In the genomic region with DNA sequence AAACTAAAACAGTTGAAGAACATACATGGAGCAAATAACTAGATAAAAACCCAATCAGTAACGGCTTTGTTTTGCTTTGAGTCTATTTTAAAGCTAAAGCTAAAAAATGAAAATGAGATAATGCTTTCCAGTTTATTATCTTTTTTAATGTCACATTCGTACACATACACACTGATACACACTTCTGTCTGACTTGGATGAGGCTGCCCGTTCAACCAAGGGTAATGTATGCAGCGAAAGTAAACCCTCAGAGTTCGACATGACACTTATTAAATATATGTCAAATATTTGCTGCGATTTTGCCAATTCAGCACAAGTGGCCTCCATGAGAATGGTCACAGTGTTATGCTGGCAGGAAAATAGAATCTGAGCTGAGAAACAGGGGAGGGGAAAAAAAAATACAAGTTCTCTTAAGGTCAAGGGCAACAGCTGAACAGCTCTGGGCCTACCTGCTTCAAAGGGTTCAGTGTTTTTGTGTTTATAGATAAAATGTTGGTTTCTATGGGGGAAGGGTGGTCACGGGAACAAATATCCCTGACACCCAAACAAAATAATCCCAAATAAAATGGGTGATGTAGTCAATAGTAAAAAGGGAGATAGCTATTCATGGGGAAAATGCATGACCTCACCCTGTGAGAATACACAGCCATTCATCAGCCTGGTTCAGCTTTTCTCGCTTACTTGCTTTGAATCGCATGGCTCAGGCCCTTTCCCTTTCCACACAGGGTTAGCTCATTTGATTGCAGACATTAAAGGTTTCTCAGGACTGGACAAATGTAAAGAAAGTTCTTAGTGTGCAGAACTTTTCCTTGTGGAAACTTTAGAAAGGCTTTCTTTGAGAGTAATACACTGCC, we compare ENCODE assay signal across 11 mouse cellular contexts.
DNase-seq lines count a peak whose midpoint lies in the region; ATAC-seq lines count a peak whose summit lies in the region.
"Had no signal": no experiment of that assay in that cellular context is flagged by ENCODE, and none has a peak within 500 bp of the region (broad histone marks: within the 10 kb centered on the region; RNA-seq: fewer than 3 reads in every experiment).

No protein-coding gene starts in this region.

- H3K4me1 ChIP-seq in midbrain, embryonic 10.5 days: peaks cover 20% of the 10 kb centered on the region
- no peaks in the 10 kb centered on the region for H3K4me1 ChIP-seq in midbrain, embryonic 16.5 days (ENCODE audit: control insufficient read depth, insufficient read depth, low read length)
- H3K4me1 ChIP-seq in embryonic facial prominence, embryonic 11.5 days (ENCODE audit: control insufficient read depth, insufficient read depth, low read length): no peaks in the 10 kb centered on the region
- peaks cover 8% of the 10 kb centered on the region for H3K4me1 ChIP-seq in hindbrain, embryonic 12.5 days
- no peaks in the 10 kb centered on the region; the same call in 1 of the 2 replicates for H3K4me1 ChIP-seq in neural tube, embryonic 14.5 days (ENCODE audit: control insufficient read depth, insufficient read depth, low read length)

- H3K27ac ChIP-seq in midbrain, embryonic 10.5 days (replicated peaks): peak overlapping the region; percentile 68
- H3K27ac ChIP-seq in midbrain, embryonic 16.5 days (ENCODE audit: low read length): no peak overlapping the region
- H3K27ac ChIP-seq in embryonic facial prominence, embryonic 11.5 days (replicated peaks; ENCODE audit: low read depth, low read length): 0 out of 2 replicates have a peak overlapping the region, but pooled peaks have one; percentile 10
- peak overlapping the region; percentile 35; the same call in 1 of the 2 replicates for H3K27ac ChIP-seq in hindbrain, embryonic 12.5 days
- H3K27ac ChIP-seq in neural tube, embryonic 14.5 days (ENCODE audit: low read depth, low read length): no peak overlapping the region
- H3K27ac ChIP-seq: hindbrain, embryonic 15.5 days had no signal

- no peak; the same call in 1 of the 2 replicates for ATAC-seq in midbrain, embryonic 16.5 days
- no peak for ATAC-seq in embryonic facial prominence, embryonic 11.5 days (replicated peaks; ENCODE audit: insufficient number of reproducible peaks, low FRiP score, low TSS enrichment, low read depth)
- peak; percentile 78; the same call in 1 of the 2 replicates for ATAC-seq in hindbrain, embryonic 12.5 days (ENCODE audit: low FRiP score)
- ATAC-seq in neural tube, embryonic 14.5 days (ENCODE audit: low read depth): peak; percentile 38; the same call in 1 of the 2 replicates

- H3K36me3 ChIP-seq in midbrain, embryonic 10.5 days: no peaks in the 10 kb centered on the region
- no peaks in the 10 kb centered on the region for H3K36me3 ChIP-seq in midbrain, embryonic 16.5 days (ENCODE audit: control insufficient read depth, insufficient read depth, low read length)
- H3K36me3 ChIP-seq in embryonic facial prominence, embryonic 11.5 days (replicated peaks; ENCODE audit: control insufficient read depth, insufficient read depth, low read depth, low read length): no peaks in the 10 kb centered on the region
- H3K36me3 ChIP-seq in hindbrain, embryonic 12.5 days: no peaks in the 10 kb centered on the region
- H3K36me3 ChIP-seq in neural tube, embryonic 14.5 days (ENCODE audit: control insufficient read depth, insufficient read depth, low read length): no peaks in the 10 kb centered on the region
- H3K36me3 ChIP-seq: hindbrain, embryonic 15.5 days had no signal

- no peak overlapping the region for H3K4me2 ChIP-seq in midbrain, embryonic 16.5 days (ENCODE audit: low read length)
- H3K4me2 ChIP-seq in embryonic facial prominence, embryonic 11.5 days (ENCODE audit: low read depth, low read length): no peak overlapping the region
- no peak overlapping the region for H3K4me2 ChIP-seq in hindbrain, embryonic 12.5 days (replicated peaks)
- no peak overlapping the region for H3K4me2 ChIP-seq in neural tube, embryonic 14.5 days (ENCODE audit: low read depth, low read length)
- H3K4me2 ChIP-seq: hindbrain, embryonic 15.5 days had no signal

- no peak for DNase-seq in midbrain, embryonic 10.5 days (ENCODE audit: low spot score)
- peak; percentile 35 for DNase-seq in embryonic facial prominence, embryonic 11.5 days (ENCODE audit: low spot score)
- DNase-seq in thymus, postnatal 10 days (ENCODE audit: low spot score in 2 of 2): no peak
- no peak for DNase-seq in layer of hippocampus, adult 9-10 months (ENCODE audit: low spot score)
- DNase-seq: kidney, postnatal 10 days; liver; thymus, adult 18-20 months had no signal

- 74% methylated on average over 9 of the region's 9 CpGs for WGBS in midbrain, embryonic 10.5 days
- 43% methylated on average over 9 of the region's 9 CpGs for WGBS in midbrain, embryonic 16.5 days
- WGBS in embryonic facial prominence, embryonic 11.5 days: 71% methylated on average over 9 of the region's 9 CpGs
- WGBS in hindbrain, embryonic 12.5 days: 39% methylated on average over 9 of the region's 9 CpGs
- 36% methylated on average over 9 of the region's 9 CpGs for WGBS in neural tube, embryonic 14.5 days

- no peaks in the 10 kb centered on the region for H3K9me3 ChIP-seq in midbrain, embryonic 10.5 days (replicated peaks)
- H3K9me3 ChIP-seq in midbrain, embryonic 16.5 days (replicated peaks; ENCODE audit: control insufficient read depth, low read length, poor library complexity, severe bottlenecking): no peaks in the 10 kb centered on the region
- no peaks in the 10 kb centered on the region for H3K9me3 ChIP-seq in embryonic facial prominence, embryonic 11.5 days (replicated peaks; ENCODE audit: control insufficient read depth, low read length)
- H3K9me3 ChIP-seq in hindbrain, embryonic 12.5 days (replicated peaks): no peaks in the 10 kb centered on the region
- H3K9me3 ChIP-seq in neural tube, embryonic 14.5 days (ENCODE audit: control insufficient read depth, low read length): no peaks in the 10 kb centered on the region
- H3K9me3 ChIP-seq: hindbrain, embryonic 15.5 days had no signal

- H3K4me3 ChIP-seq in midbrain, embryonic 10.5 days: no peak overlapping the region
- no peak overlapping the region for H3K4me3 ChIP-seq in midbrain, embryonic 16.5 days (ENCODE audit: low read depth, low read length)
- H3K4me3 ChIP-seq in embryonic facial prominence, embryonic 11.5 days (ENCODE audit: low read depth, low read length): no peak overlapping the region
- no peak overlapping the region for H3K4me3 ChIP-seq in hindbrain, embryonic 12.5 days
- H3K4me3 ChIP-seq in neural tube, embryonic 14.5 days (ENCODE audit: low read depth, low read length): no peak overlapping the region
- H3K4me3 ChIP-seq: hindbrain, embryonic 15.5 days had no signal

- H3K9ac ChIP-seq in midbrain, embryonic 16.5 days (ENCODE audit: low read depth, low read length): no peak overlapping the region
- H3K9ac ChIP-seq in embryonic facial prominence, embryonic 11.5 days (replicated peaks; ENCODE audit: low read length): no peak overlapping the region
- H3K9ac ChIP-seq in hindbrain, embryonic 12.5 days: no peak overlapping the region
- H3K9ac ChIP-seq in neural tube, embryonic 14.5 days (replicated peaks; ENCODE audit: low read depth, low read length): no peak overlapping the region
- H3K9ac ChIP-seq: hindbrain, embryonic 15.5 days had no signal

- H3K27me3 ChIP-seq in midbrain, embryonic 10.5 days (ENCODE audit: low read depth, poor library complexity, severe bottlenecking): no peaks in the 10 kb centered on the region
- H3K27me3 ChIP-seq in midbrain, embryonic 16.5 days (ENCODE audit: control insufficient read depth, insufficient read depth, low read depth, low read length): no peaks in the 10 kb centered on the region; the same call in 1 of the 2 replicates
- no peaks in the 10 kb centered on the region for H3K27me3 ChIP-seq in embryonic facial prominence, embryonic 11.5 days (ENCODE audit: control insufficient read depth, insufficient read depth, low read length)
- no peaks in the 10 kb centered on the region for H3K27me3 ChIP-seq in hindbrain, embryonic 12.5 days
- no peaks in the 10 kb centered on the region for H3K27me3 ChIP-seq in neural tube, embryonic 14.5 days (ENCODE audit: control insufficient read depth, insufficient read depth, low read length)
- H3K27me3 ChIP-seq: hindbrain, embryonic 15.5 days had no signal

Comparison
In these comparisons a context has a peak if more than half of its experiments do, and no peak if none do; other contexts are left out.
1. H3K27ac ChIP-seq: peak in midbrain, embryonic 10.5 days (single experiment), embryonic facial prominence, embryonic 11.5 days (single experiment) and hindbrain, embryonic 12.5 days (single experiment); none in midbrain, embryonic 16.5 days (single experiment) and neural tube, embryonic 14.5 days (single experiment).
2. ATAC-seq: peak in hindbrain, embryonic 12.5 days (single experiment) and neural tube, embryonic 14.5 days (single experiment); none in midbrain, embryonic 16.5 days (single experiment) and embryonic facial prominence, embryonic 11.5 days (single experiment).